Mouse (Mus musculus) adipocyte (in vitro differentiated cells): ENCODE measurements at regions not wholly inside any gene's neighbourhood (a gene's known extent, or its start where the extent isn't known, plus 50 kb on each side); places are given as distances from the start of the nearest gene placed in this dataset.
"Not testable (repeated sequence)": the region's sequence is repeated elsewhere in the genome, so short reads cannot be mapped to it uniquely, and the experiment has no call there.

ENCODE experiments used
- DNase-seq: peaks from one replicate; pipeline ENCODE4 v3.0.0-alpha.2; 2016; ENCODE audit warnings: low spot score

DNA sequence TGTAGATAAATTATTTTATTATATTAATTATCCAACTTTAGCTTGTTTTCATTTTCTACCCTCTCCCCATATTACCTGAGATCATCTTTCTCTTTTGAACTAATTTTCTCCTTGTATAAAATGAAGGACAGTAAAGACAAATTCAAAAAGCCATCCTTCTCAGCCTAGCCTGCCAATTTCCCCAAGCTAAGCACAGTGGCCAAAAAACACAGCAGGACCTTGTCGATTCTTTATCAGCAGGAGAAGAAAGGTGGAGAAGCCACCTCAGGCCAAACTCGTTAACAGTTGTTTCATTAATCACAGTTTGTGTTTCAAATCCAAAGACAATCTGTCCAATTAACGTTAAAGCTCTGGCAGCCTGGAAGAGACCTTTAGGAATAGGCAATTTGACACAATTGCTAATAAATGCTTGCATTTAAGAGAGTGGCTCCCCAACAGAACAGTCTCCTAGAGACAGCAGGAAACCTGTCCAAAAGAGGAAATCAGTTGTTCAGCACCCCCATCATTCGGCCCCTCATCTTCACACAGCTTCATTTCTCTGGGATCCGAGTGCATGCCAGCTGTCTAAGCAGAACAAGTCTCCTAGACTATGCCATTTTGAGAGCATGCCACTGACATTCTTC lies 135.7 kb upstream of the Tlr4 start:
- DNase-seq = no peak

DNA sequence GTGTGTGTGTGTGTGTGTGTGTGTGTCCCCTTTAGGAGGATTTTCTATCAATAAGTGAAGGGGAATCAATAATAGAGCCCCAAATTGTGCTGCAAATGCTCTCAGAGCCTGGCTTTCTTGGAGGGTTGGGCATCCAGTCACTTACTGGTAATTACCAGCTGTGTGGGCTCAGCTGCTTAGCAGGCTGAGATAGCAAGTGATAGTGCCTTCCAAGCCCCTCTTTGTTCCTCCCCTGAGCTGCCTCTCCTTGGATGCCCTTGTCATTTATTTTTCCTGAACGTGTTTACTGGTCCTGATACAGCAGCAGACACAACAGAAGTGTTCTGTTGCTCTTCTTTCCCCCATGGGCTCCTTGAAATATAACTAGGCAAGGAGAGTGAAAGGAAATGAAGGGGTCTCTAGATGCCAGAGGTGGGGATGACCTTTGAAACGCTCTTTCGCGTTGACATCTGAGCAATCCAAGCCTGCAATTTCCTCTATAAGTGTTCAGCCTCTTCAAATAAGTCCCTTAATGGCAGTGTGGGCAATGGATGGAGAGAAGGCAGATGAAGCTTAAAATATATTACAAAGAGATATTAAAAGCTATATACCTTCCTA lies 133.3 kb upstream of the Tlr4 start:
- no peak for DNase-seq

DNA sequence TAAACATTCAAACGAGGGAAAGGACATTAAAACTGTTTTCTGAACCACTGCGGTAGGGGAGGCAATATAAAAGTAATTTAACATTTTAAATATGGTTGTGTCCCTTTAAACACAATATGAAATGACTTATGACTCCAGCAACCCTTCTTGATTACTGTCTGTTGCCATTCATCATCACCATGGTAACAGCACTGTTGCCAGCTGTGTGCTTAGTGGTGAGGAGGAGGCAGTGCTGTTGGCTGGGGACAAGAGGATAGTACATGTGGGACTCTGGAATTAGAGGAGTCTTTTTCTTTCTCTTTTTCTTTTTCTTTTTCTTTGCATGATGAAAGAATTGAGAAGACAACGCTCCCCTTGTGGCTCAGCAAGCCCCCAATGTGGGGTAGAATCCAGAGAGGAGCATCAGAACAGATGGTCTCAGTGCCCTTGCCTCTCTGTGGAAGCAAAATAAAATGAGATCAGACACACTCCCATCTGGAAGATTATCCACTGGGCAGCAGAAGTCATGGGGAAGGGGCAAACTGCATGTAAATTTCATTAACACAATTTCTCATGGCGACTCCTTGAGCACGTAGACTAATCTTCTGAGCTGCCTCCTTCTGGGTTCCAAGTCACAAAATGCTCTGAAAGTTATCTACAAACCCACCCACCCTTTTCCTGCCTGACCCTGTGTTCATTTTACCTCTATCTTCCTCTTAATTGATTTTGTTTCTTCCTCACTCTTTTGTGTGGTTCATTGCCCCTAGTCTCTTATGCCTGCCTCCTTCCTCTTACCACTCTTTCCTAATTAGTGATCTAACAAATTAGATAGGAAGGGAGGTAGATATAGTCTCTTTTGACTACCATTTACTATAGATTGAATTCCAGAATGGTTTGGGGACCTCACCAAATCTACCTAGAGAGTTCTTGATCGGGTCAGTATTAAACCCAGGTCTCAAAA lies 111.3 kb upstream of the Tlr4 start:
- no peak for DNase-seq

DNA sequence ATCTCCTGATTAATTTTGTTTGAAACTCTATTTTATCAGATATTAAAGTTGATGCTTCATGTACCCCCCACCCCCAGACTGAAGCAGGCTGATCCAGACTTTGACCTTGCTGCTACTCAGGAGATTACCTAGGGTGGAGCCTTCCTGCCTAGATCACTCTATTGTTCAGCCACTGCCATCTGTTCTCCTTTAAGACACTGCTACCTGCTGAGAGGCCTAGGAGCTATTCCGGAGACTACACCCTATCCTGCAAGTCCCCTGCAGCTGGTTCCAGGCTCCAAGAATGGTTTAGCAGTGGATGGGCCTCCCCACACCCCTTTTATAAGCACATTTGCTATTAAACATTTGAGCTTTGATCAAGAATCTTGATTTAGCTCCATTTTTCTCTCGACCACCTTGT lies 90.0 kb upstream of the Tlr4 start:
- DNase-seq = no peak

DNA sequence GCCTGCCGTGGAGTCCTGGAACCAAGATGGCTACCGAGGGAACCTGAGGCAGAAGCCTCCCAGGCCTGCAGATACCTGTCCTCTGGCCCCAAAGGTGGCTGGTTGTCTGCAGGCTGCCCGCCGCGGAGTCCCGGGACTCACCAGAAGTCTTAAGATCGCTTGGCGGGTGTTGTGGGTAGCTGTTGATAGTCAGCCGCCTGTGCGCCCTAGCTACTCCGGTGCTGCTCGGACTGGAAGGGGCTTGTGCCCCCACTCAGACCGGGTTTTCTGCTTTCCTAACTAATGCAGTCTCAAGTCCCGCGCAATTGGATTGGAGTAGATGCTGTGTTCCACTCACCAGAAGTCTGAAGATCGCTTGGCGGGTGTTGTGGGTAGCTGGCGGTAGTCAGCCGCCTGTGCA lies 84.0 kb upstream of the Tlr4 start:
- not testable (repeated sequence) for DNase-seq

DNA sequence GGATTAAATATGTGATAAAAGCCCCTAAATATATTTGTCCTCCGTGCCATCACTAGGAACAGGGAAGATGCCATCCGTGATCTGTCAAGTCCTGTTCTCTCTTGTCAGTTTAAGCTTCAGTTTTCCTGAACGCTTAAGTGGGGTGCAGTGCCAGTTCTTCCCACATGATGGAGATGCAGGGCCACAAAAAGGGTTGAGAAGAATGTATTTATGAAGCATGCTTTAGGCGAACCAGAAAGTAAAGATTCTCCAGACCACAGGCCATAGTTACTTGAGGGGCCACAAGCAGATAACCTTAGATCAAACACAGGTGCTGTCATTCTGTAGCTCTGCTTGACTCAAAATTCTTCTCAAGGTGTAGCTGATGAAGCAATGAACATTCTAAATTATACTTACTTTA lies 58.6 kb upstream of the Tlr4 start:
- DNase-seq = peak; percentile 71
